Mouse (Mus musculus) liver, postnatal 0 days (tissue): ENCODE results near the gene Ripk3.

Experiments
- CTCF ChIP-seq: sonication (generic); IDR thresholded peaks from 2 replicates; pipeline ENCODE4 v1.5.1; 2016; ENCODE audit warnings: antibody characterized with exemption, low read depth
- EP300 ChIP-seq: IDR thresholded peaks from 2 replicates; pipeline ENCODE4 v1.6.1; 2016; ENCODE audit warnings: antibody characterized with exemption, low read depth, mild to moderate bottlenecking

GRCm38 (mm10) chr14:55824001-55824480 is 35.4 kb upstream of the Ripk3 start:
- no peak for TF ChIP-seq CTCF
- no peak for TF ChIP-seq EP300
